Mouse (Mus musculus) hematopoietic multipotent progenitor cell, adult 10-12 weeks (in vitro differentiated cells): ENCODE measurements around the gene Vmn1r218. TPM values are rescaled to one million over a fixed set of nuclear protein-coding genes. Genes with fewer than 3 reads are reported as not detected.

Experiments
- polyA plus RNA-seq: library from polyadenylated mRNA; stranded (reverse); fragments of >175 nt; gene quantifications from 2 replicates; pipeline ENCODE4 v1.2.3, GENCODE M21; 2012; ENCODE audit warnings: low replicate concordance

Gene Vmn1r218
- not detected in 2 replicates for polyA plus RNA-seq

GRCm38 (mm10) chr13:23133099-23133498, at the start of gene Vmn1r218:
Gene Vmn1r218, plus strand, starts transcription at chr13:23133155.

GRCm38 (mm10) chr13:23118126-23118525, 14.8 kb upstream of the Vmn1r218 start, which contains the start of gene Vmn1r217:
Gene Vmn1r217, minus strand, starts transcription at chr13:23118226.

GRCm38 (mm10) chr13:23159012-23159411, 26.1 kb downstream of the Vmn1r218 start, which contains the start of gene Vmn1r219:
Gene Vmn1r219, plus strand, starts transcription at chr13:23159312.

GRCm38 (mm10) chr13:23187875-23188274, 54.9 kb downstream of the Vmn1r218 start, which contains the start of gene Vmn1r220:
Gene Vmn1r220, minus strand, starts transcription at chr13:23187975.

Other genes with a start within 250 kb of the Vmn1r218 start
- not detected in 2 replicates for gene Vmn1r212, start 248.9 kb upstream of the Vmn1r218 start, polyA plus RNA-seq
- not detected in 2 replicates for gene Vmn1r213, start 125.5 kb upstream of the Vmn1r218 start, polyA plus RNA-seq
- gene Vmn1r214, start 102.7 kb upstream of the Vmn1r218 start, polyA plus RNA-seq = not detected in 2 replicates
- gene Vmn1r215, start 65.1 kb upstream of the Vmn1r218 start, polyA plus RNA-seq = not detected in 2 replicates
- 0.02 TPM in 1 of 2 replicates, not detected in the other for gene Vmn1r217, start 14.9 kb upstream of the Vmn1r218 start, polyA plus RNA-seq
- not detected in 2 replicates for gene Vmn1r219, start 26.2 kb downstream of the Vmn1r218 start, polyA plus RNA-seq
- not detected in 2 replicates for gene Vmn1r220, start 54.8 kb downstream of the Vmn1r218 start, polyA plus RNA-seq
- not detected in 2 replicates for gene Vmn1r221, start 81.0 kb downstream of the Vmn1r218 start, polyA plus RNA-seq
- gene Vmn1r222, start 102.8 kb downstream of the Vmn1r218 start, polyA plus RNA-seq = not detected in 2 replicates
- not detected in 2 replicates for gene Vmn1r223, start 114.0 kb downstream of the Vmn1r218 start, polyA plus RNA-seq
- gene Zfp322a, start 236.1 kb downstream of the Vmn1r218 start, polyA plus RNA-seq = 0.58 and 1.2 TPM in 2 replicates